Mouse (Mus musculus): Measurements from ENCODE around the gene Olfr49.
"Not testable (repeated sequence)": the region's sequence is repeated elsewhere in the genome, so short reads cannot be mapped to it uniquely, and the experiment has no call there.

Gene Olfr49

DNA sequence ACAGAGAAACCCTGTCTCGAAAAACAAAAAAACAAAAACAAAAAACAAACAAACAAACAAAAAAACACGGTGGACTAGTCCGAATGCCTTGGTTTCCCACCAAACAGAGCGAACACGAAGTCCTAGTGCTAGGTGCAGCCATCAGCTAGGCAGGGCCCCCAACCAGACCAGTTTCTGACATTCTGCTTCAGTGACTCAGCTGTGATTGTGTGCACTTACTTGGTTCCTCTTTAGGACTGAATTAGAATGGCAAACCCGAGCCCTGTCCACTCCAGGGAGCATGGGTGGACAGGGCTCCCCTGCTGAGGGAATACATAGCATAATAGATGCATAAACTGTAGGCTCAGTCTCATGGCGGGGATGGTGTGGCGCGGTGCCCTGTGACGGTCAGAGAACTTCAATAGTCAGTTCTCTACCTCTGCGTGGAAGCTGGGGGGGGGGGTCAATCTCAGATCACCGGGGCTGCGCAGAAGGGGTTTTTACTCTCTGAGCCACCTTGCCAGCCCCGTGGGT lies 54.0 kb downstream of the Olfr49 start:
- no peak for DNase-seq

- not testable (repeated sequence) for DNase-seq
These were observed 54.9 kb downstream of the Olfr49 start for GRCm38 (mm10) chr14:54229849-54230248.

DNA sequence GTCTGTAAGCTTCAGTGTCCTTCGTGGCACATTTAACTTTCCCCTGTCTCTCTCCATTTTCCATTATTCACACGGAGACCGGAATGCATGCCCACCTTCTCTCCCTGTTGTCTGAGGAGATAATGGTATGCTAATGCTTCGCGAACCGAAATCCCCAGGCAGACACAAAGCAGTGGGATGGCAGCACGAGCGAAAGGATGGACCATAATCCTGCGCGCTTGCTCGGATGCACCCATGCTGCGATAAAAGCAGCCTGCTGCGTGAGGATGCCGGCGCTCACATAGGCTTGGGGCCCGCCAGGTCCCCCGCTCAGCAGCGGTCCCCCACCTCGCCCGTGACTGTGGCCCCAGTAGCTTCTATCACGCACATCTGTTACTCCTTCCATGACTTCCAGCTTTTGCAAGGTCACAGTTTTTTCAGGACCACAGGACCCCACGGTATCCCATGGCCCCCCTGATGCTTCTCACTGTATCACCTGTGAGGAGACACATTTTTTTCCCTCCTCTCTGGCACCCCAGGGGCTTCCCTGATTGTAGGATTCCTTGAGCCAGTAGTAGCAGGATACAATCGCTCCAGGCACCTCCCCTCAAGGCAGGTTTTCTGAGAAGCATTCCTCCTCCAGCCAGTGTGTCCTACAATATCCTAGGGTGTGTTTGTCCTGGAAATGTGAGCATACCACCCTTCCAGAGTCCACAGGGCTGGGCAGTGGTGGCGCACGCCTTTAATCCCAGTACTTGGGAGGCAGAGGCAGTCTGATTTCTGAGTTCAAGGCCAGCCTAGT lies 55.6 kb downstream of the Olfr49 start:
- DNase-seq = peak in 1 of 2 experiments; percentile 15

DNA sequence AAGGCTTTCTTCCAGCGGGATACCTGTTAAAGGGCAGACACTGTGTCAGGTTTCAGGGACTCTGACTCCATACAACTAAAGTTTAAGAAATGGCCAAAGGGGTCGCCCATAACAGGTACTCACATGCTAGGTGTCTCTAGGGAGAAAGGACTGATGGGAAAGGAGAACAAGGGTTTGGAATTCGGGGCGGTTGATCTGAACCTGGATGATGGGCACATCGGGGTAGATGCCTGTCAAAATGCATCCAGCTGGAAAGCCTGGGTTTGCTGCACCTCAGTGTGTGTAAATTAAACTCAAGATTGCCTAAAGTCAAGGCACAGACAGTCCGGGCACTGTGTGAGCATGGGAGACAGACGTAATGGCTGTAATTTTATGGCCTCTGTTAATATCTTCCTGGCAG lies 56.2 kb downstream of the Olfr49 start:
- peak in 1 of 2 experiments; percentile 25 for DNase-seq
